ENCODE assay signal across 13 mouse cellular contexts in genomic region chrX:20775271-20776016, GRCm38 (mm10). TPM values are rescaled to one million over a fixed set of nuclear protein-coding genes. Genes with fewer than 3 reads are reported as not detected.
A peak's percentile ranks its signal among the peaks of the same experiment; 100 is the strongest.
DNase-seq lines count a peak whose midpoint lies in the region; ATAC-seq and TF ChIP-seq lines count a peak whose summit lies in the region.
"Had no signal": no experiment of that assay in that cellular context is flagged by ENCODE, and none has a peak within 500 bp of the region (broad histone marks: within the 10 kb centered on the region; RNA-seq: fewer than 3 reads in every experiment).

No protein-coding gene starts in this region.

- no peaks in the 10 kb centered on the region for H3K27me3 ChIP-seq in heart, embryonic 10.5 days (ENCODE audit: insufficient read depth, poor library complexity, severe bottlenecking)
- H3K27me3 ChIP-seq in kidney, postnatal 0 days (ENCODE audit: insufficient read depth, low read length): no peaks in the 10 kb centered on the region
- H3K27me3 ChIP-seq in neural tube, embryonic 15.5 days (replicated peaks): no peaks in the 10 kb centered on the region
- H3K27me3 ChIP-seq: embryonic facial prominence, embryonic 12.5 days; liver, embryonic 15.5 days had no signal

- no peaks in the 10 kb centered on the region for H3K9me3 ChIP-seq in heart, embryonic 10.5 days
- H3K9me3 ChIP-seq in kidney, postnatal 0 days (replicated peaks; ENCODE audit: low read length): no peaks in the 10 kb centered on the region
- H3K9me3 ChIP-seq in neural tube, embryonic 15.5 days (replicated peaks): no peaks in the 10 kb centered on the region
- H3K9me3 ChIP-seq: embryonic facial prominence, embryonic 12.5 days; liver, embryonic 15.5 days had no signal

- intact Hi-C loops in heart, postnatal 14 days (cut with DNase I): no loop called here

- no peaks in the 10 kb centered on the region for H3K36me3 ChIP-seq in heart, embryonic 10.5 days
- no peaks in the 10 kb centered on the region for H3K36me3 ChIP-seq in kidney, postnatal 0 days (ENCODE audit: insufficient read depth, low read length)
- no peaks in the 10 kb centered on the region for H3K36me3 ChIP-seq in neural tube, embryonic 15.5 days
- H3K36me3 ChIP-seq: embryonic facial prominence, embryonic 12.5 days; liver, embryonic 15.5 days had no signal

- peak overlapping the region; percentile 62 for H3K27ac ChIP-seq in heart, embryonic 10.5 days
- no peak overlapping the region for H3K27ac ChIP-seq in kidney, postnatal 0 days
- H3K27ac ChIP-seq in neural tube, embryonic 15.5 days (replicated peaks): no peak overlapping the region
- H3K27ac ChIP-seq: embryonic facial prominence, embryonic 12.5 days; hindbrain, embryonic 14.5 days; liver, embryonic 15.5 days had no signal

- 51% methylated on average over 19 of the region's 19 CpGs for WGBS in heart, embryonic 10.5 days
- 55% methylated on average over 19 of the region's 19 CpGs for WGBS in kidney, postnatal 0 days
- WGBS in neural tube, embryonic 15.5 days: 67% methylated on average over 19 of the region's 19 CpGs

- no peak for TF ChIP-seq CTCF in kidney, postnatal 0 days (IDR thresholded peaks at IDR 0.05; ENCODE audit: low read depth)

- ATAC-seq in kidney, postnatal 0 days (replicated peaks; ENCODE audit: low FRiP score, low read depth): no peak
- no peak for ATAC-seq in neural tube, embryonic 15.5 days (ENCODE audit: low FRiP score)
- ATAC-seq: forebrain, embryonic 14.5 days had no signal

- H3K4me1 ChIP-seq in heart, embryonic 10.5 days: no peaks in the 10 kb centered on the region
- H3K4me1 ChIP-seq in kidney, postnatal 0 days (replicated peaks; ENCODE audit: insufficient read depth, low read length): no peaks in the 10 kb centered on the region
- H3K4me1 ChIP-seq in neural tube, embryonic 15.5 days: no peaks in the 10 kb centered on the region
- H3K4me1 ChIP-seq: embryonic facial prominence, embryonic 12.5 days; liver, embryonic 15.5 days had no signal

- no peak for DNase-seq in heart, embryonic 10.5 days (ENCODE audit: low spot score)
- no peak for DNase-seq in heart, postnatal 14 days
- DNase-seq in kidney, postnatal 0 days (ENCODE audit: low spot score): no peak
- DNase-seq in kidney, postnatal 36 days: no peak
- peak; percentile 12 for DNase-seq in thymus, postnatal 4 days
- DNase-seq in thymus, postnatal 10 days (ENCODE audit: low spot score in 2 of 2): no peak
- no peak for DNase-seq in right cerebral cortex, postnatal 36 days (ENCODE audit: low spot score in 2 of 2)
- DNase-seq: cerebellum, postnatal 10 days had no signal

- no peak overlapping the region for H3K9ac ChIP-seq in kidney, postnatal 0 days (ENCODE audit: low read depth, low read length)
- H3K9ac ChIP-seq in neural tube, embryonic 15.5 days (replicated peaks): no peak overlapping the region
- H3K9ac ChIP-seq: embryonic facial prominence, embryonic 12.5 days; hindbrain, embryonic 14.5 days; liver, embryonic 15.5 days had no signal

- peak overlapping the region; percentile 3; the same call in 1 of the 2 replicates for H3K4me2 ChIP-seq in kidney, postnatal 0 days (ENCODE audit: low read length)
- no peak overlapping the region for H3K4me2 ChIP-seq in neural tube, embryonic 15.5 days
- H3K4me2 ChIP-seq: embryonic facial prominence, embryonic 12.5 days; hindbrain, embryonic 14.5 days; liver, embryonic 15.5 days had no signal

- H3K4me3 ChIP-seq in heart, embryonic 10.5 days: peak overlapping the region; percentile 27; the same call in 1 of the 2 replicates
- H3K4me3 ChIP-seq in kidney, postnatal 0 days (replicated peaks; ENCODE audit: low read depth, low read length): no peak overlapping the region
- no peak overlapping the region for H3K4me3 ChIP-seq in neural tube, embryonic 15.5 days (replicated peaks)
- H3K4me3 ChIP-seq: embryonic facial prominence, embryonic 12.5 days; liver, embryonic 15.5 days had no signal

RNA-seq across cellular contexts. Expression of gene Araf, which starts 22.2 kb away (rescaled TPM):
- 117 and 128 TPM in 2 replicates for polyA plus RNA-seq in heart, embryonic 10.5 days (2016; fragmentation: Nextera tagmentation; extraction: Ambion mirVana)
- total RNA-seq in heart, postnatal 14 days (2021): 10 to 100 TPM; 84.5 to 88.6 TPM
- 86.6 and 88.3 TPM in 2 replicates for polyA plus RNA-seq in kidney, postnatal 0 days (2015; fragmentation: Nextera tagmentation; extraction: Ambion mirVana)
- polyA plus RNA-seq in neural tube, embryonic 15.5 days (2015; fragmentation: Nextera tagmentation; extraction: Ambion mirVana): 352 and 406 TPM in 2 replicates
